Mouse (Mus musculus) neural tube, embryonic 15.5 days (tissue): Measurements from ENCODE around the gene 2310009B15Rik. TPM values are rescaled to one million over a fixed set of nuclear protein-coding genes. Genes with fewer than 3 reads are reported as not detected.
A peak's percentile ranks its signal among the peaks of the same experiment; 100 is the strongest.
"Not testable (repeated sequence)": the region's sequence is repeated elsewhere in the genome, so short reads cannot be mapped to it uniquely, and the experiment has no call there.

Experiments
- ATAC-seq: fragments of 200-750 bp; cut with Nextera tagmentation; 2 replicates; pipeline ENCODE4 v1.8.0; 2017; ENCODE audit warnings: mild to moderate bottlenecking, moderate TSS enrichment, moderate library complexity; ENCODE audit not compliant: low FRiP score
- H3K27ac ChIP-seq: fragments of 300-500 bp; sonication (generic); replicated peaks from 2 replicates; pipeline ENCODE4 v1.5.1; 2015; ENCODE audit warnings: mild to moderate bottlenecking, inconsistent platforms
- H3K27me3 ChIP-seq: fragments of 300-500 bp; sonication (generic); replicated peaks from 2 replicates; pipeline ENCODE4 v1.6.1; 2015; ENCODE audit warnings: inconsistent platforms
- H3K36me3 ChIP-seq: fragments of 300-500 bp; sonication (generic); 2 replicates; pipeline ENCODE4 v1.6.1; 2015; ENCODE audit warnings: inconsistent platforms
- H3K4me1 ChIP-seq: fragments of 300-500 bp; sonication (generic); 2 replicates; pipeline ENCODE4 v1.6.1; 2015; ENCODE audit warnings: inconsistent platforms
- H3K4me2 ChIP-seq: fragments of 300-500 bp; sonication (generic); 2 replicates; pipeline ENCODE4 v1.6.1; 2015; ENCODE audit warnings: inconsistent platforms, mild to moderate bottlenecking, moderate library complexity
- H3K4me3 ChIP-seq: fragments of 300-500 bp; sonication (generic); replicated peaks from 2 replicates; pipeline ENCODE4 v1.5.1; 2015; ENCODE audit warnings: mild to moderate bottlenecking, inconsistent platforms
- H3K9ac ChIP-seq: fragments of 300-500 bp; sonication (generic); replicated peaks from 2 replicates; pipeline ENCODE4 v1.6.1; 2015; ENCODE audit warnings: mild to moderate bottlenecking, inconsistent platforms
- H3K9me3 ChIP-seq: fragments of 300-500 bp; sonication (generic); replicated peaks from 2 replicates; pipeline ENCODE4 v1.6.1; 2016; ENCODE audit warnings: inconsistent platforms
- WGBS: fragments of 180-500 bp; shearing (Covaris S2); methylation state at CpG from one replicate; pipeline ENCODE4 v1.1.7; 2015; ENCODE audit warnings: mixed read lengths; 5-methylcytosine and 5-hydroxymethylcytosine counted together
- polyA plus RNA-seq: library from polyadenylated mRNA; unstranded; fragments of >200 nt; fragmentation: Nextera tagmentation; extraction: Ambion mirVana; gene quantifications from 2 replicates; pipeline ENCODE4 v1.2.1, GENCODE M21; 2015

2310009B15Rik gene
- polyA plus RNA-seq = 29.8 and 32.1 TPM in 2 replicates

DNA sequence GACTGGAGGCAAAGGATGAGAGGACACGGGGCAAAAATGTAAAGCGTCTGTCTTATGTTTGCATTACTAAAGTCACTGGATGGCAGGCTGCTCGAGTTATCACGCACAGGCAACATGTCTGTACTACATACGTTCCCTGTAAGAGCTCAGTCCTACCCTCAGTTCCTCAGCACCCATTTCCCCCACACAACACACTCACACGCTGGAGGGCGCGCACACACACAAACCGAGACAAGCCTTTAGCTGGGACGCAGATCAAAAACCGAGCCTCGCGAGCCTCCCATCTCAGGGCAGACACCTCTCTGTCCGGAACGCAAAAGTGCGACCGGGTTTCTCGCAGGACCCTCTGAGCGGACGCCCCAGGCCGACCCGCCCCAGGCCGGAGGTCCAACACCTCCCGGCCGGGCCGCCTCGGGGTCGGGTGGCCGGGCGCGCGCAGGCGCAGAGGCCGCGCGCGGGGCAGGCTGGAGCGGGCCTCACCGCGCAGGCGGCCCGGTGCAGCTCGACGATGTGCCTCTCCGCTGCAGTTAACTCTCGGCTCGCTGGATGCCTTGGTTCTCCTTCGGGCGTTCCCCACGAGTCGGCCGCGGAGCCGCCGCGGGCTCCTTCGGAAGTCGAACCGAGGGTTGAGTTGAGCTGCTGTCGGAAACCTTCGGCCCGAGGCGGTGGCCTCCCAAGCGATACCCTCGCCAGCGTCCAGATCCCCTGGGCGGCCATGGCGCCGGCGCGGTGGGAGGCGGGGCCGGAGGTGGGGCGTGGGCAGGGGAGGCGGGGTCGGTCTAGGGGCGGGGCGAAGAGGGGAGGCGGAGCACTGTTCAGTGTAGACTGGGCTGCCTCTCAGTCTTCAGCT, at the start of gene 2310009B15Rik:
2310009B15Rik (minus strand) TSS at position 752 of the 850 bp plus-strand sequence.
- not testable (repeated sequence) for H3K4me1 ChIP-seq, H3K36me3 ChIP-seq, H3K9me3 ChIP-seq, H3K27me3 ChIP-seq
- Histone ChIP-seq H3K27ac (peak within 1 kb of the TSS; percentile 87), H3K4me3 (peak within 1 kb of the TSS; percentile 52), H3K9ac (peak within 1 kb of the TSS; percentile 55), H3K4me2 (peak within 1 kb of the TSS; percentile 48)
- ATAC-seq = peak; percentile 99
- under 1% methylated on average over 41 of the region's 79 CpGs for WGBS

DNA sequence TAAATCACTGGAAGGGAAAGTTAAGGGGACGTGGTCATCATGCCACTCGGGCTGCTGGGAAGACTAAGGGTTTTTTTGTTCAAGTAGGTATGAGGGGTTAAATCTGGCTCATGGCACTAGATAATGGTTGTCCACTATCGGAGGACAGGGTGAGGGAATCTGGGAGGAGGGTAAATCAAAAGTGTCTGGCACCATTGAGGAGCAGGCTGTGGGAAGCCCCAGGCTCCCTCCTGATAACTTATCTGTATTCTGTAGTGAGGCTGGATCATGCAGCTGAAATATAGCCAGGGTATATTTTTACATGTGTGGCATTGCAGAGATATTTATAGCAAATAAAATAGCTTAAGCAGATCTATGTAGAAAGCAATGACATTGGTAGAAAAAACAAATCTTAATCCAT, 49.6 kb upstream of the 2310009B15Rik start:
- Histone ChIP-seq H3K27ac (no peak overlapping the region), H3K9ac (no peak overlapping the region), H3K4me1 (no peaks in the 10 kb centered on the region), H3K9me3 (no peaks in the 10 kb centered on the region), H3K4me2 (no peak overlapping the region), H3K4me3 (no peak overlapping the region), H3K36me3 (no peaks in the 10 kb centered on the region), H3K27me3 (no peaks in the 10 kb centered on the region)
- ATAC-seq = no peak
- 67% methylated on average over 3 of the region's 3 CpGs for WGBS

DNA sequence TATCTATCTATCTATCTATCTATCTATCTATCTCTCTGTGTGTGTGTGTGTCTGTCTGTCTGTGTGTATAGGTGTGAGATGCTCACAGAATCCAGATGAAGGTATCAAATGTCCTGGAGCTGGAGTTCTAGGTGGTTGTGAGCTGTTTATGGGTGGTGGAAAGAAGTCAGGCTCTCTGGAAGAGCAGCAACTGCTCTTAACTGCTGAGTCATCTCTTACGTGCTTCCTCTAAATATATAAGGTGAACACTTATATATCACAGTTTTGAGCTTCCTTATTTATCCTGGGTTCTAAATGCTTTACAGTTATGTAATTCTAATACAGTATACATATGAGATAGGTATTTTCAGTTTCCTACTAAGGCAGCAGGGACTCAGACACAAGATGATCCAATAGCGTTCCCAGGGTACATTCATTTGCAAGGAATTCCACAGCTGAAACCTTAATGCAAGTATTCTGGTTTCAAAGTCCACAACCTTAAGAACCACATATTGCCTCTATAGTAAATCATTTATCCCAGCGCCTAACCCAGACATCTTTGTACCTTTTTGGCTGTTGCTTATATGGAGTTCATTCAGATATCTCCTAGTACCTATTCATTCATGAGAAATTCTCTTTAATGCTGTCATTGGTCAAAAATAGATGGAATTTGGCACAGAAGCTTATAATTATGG, 48.6 kb upstream of the 2310009B15Rik start:
- H3K27ac ChIP-seq = no peak overlapping the region
- ATAC-seq = no peak
- no peaks in the 10 kb centered on the region for H3K9me3 ChIP-seq
- 97% methylated on average over 3 of the region's 3 CpGs for WGBS
- no peaks in the 10 kb centered on the region for H3K27me3 ChIP-seq
- no peak overlapping the region for H3K4me2 ChIP-seq
- H3K4me1 ChIP-seq = no peaks in the 10 kb centered on the region
- H3K4me3 ChIP-seq = no peak overlapping the region
- H3K36me3 ChIP-seq = no peaks in the 10 kb centered on the region
- H3K9ac ChIP-seq = no peak overlapping the region

- no peak overlapping the region for H3K9ac ChIP-seq
- ATAC-seq = no peak
- no peak overlapping the region for H3K4me2 ChIP-seq
- no peak overlapping the region for H3K27ac ChIP-seq
- no peaks in the 10 kb centered on the region for H3K9me3 ChIP-seq
- 95% methylated on average over 5 of the region's 5 CpGs for WGBS
- no peaks in the 10 kb centered on the region for H3K36me3 ChIP-seq
- H3K27me3 ChIP-seq = no peaks in the 10 kb centered on the region
- H3K4me3 ChIP-seq = no peak overlapping the region
- H3K4me1 ChIP-seq = no peaks in the 10 kb centered on the region
Observed at GRCm38 (mm10) chr1:138903894-138904293, 47.2 kb upstream of the 2310009B15Rik start.

- no peak overlapping the region for H3K9ac ChIP-seq
- no peaks in the 10 kb centered on the region for H3K27me3 ChIP-seq
- H3K27ac ChIP-seq = no peak overlapping the region
- no peaks in the 10 kb centered on the region for H3K4me1 ChIP-seq
- ATAC-seq = no peak
- no peaks in the 10 kb centered on the region for H3K9me3 ChIP-seq
- 94% methylated on average over 16 of the region's 16 CpGs for WGBS
- no peak overlapping the region for H3K4me3 ChIP-seq
- no peak overlapping the region for H3K4me2 ChIP-seq
- H3K36me3 ChIP-seq = no peaks in the 10 kb centered on the region
Observed at GRCm38 (mm10) chr1:138901431-138902117, 44.9 kb upstream of the 2310009B15Rik start.

GRCm38 (mm10) chr1:138896088-138896487, 39.4 kb upstream of the 2310009B15Rik start:
- Histone ChIP-seq H3K4me1 (no peaks in the 10 kb centered on the region), H3K36me3 (no peaks in the 10 kb centered on the region), H3K4me2 (no peak overlapping the region), H3K27ac (no peak overlapping the region), H3K27me3 (no peaks in the 10 kb centered on the region), H3K9me3 (no peaks in the 10 kb centered on the region), H3K9ac (no peak overlapping the region), H3K4me3 (no peak overlapping the region)
- ATAC-seq = no peak
- 84% methylated on average over 3 of the region's 3 CpGs for WGBS

- H3K4me3 ChIP-seq = no peak overlapping the region
- H3K27me3 ChIP-seq = no peaks in the 10 kb centered on the region
- WGBS = 94% methylated on average over 14 of the region's 14 CpGs
- no peaks in the 10 kb centered on the region for H3K36me3 ChIP-seq
- 0 out of 2 replicates have a peak, but pooled peaks cover 3% of the 10 kb centered on the region for H3K9me3 ChIP-seq
- ATAC-seq = no peak
- no peaks in the 10 kb centered on the region for H3K4me1 ChIP-seq
- no peak overlapping the region for H3K4me2 ChIP-seq
- no peak overlapping the region for H3K27ac ChIP-seq
- no peak overlapping the region for H3K9ac ChIP-seq
Observed at GRCm38 (mm10) chr1:138877470-138878254, 21.0 kb upstream of the 2310009B15Rik start.

- Histone ChIP-seq H3K27me3 (no peaks in the 10 kb centered on the region), H3K4me2 (peak overlapping the region; percentile 15), H3K9me3 (0 out of 2 replicates have a peak, but pooled peaks cover 3% of the 10 kb centered on the region), H3K9ac (no peak overlapping the region), H3K27ac (no peak overlapping the region), H3K4me1 (no peaks in the 10 kb centered on the region), H3K36me3 (no peaks in the 10 kb centered on the region), H3K4me3 (0 out of 2 replicates have a peak overlapping the region, but pooled peaks have one; percentile 1)
- no peak for ATAC-seq
- 73% methylated on average over 16 of the region's 16 CpGs for WGBS
Observed at GRCm38 (mm10) chr1:138876371-138877045, 19.9 kb upstream of the 2310009B15Rik start.

DNA sequence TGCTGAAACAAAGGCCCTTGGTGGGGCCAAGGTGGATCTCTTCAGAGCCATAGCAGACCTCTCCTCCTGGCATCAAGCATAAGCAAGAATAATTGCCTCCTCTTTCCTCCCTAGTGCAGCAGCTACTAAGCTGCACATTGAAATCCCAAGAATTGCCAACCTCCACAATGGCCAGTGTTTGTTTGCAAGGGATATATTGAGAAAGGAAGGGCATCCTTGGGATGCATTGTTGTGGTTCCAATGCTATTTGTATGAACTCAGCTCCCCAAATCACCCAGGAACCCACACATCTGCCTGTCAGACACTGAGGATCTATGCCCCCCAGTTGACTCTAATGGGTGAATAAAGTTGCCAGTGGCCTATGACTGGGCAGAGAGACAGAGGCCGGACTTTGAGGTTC, 5.8 kb downstream of the 2310009B15Rik start:
- Histone ChIP-seq H3K4me2 (no peak overlapping the region), H3K27me3 (peaks cover 47% of the 10 kb centered on the region), H3K36me3 (peaks cover 7% of the 10 kb centered on the region; the same call in 1 of the 2 replicates), H3K9ac (no peak overlapping the region), H3K4me1 (peaks cover 18% of the 10 kb centered on the region), H3K27ac (no peak overlapping the region), H3K4me3 (no peak overlapping the region), H3K9me3 (no peaks in the 10 kb centered on the region)
- no peak for ATAC-seq
- WGBS = 79% methylated on average over 1 of the region's 1 CpGs

GRCm38 (mm10) chr1:138850161-138850539, 6.5 kb downstream of the 2310009B15Rik start:
- H3K4me2 ChIP-seq = no peak overlapping the region
- H3K36me3 ChIP-seq = peaks cover 7% of the 10 kb centered on the region; the same call in 1 of the 2 replicates
- H3K9ac ChIP-seq = no peak overlapping the region
- 38% methylated on average over 4 of the region's 4 CpGs for WGBS
- H3K4me1 ChIP-seq = peaks cover 18% of the 10 kb centered on the region
- no peak for ATAC-seq
- peaks cover 54% of the 10 kb centered on the region for H3K27me3 ChIP-seq
- H3K9me3 ChIP-seq = no peaks in the 10 kb centered on the region
- no peak overlapping the region for H3K27ac ChIP-seq
- H3K4me3 ChIP-seq = no peak overlapping the region
